Mouse (Mus musculus) left cerebral cortex, adult 9 months (tissue): ENCODE results near the gene Gfod2.
A peak's percentile ranks its signal among the peaks of the same experiment; 100 is the strongest.

Source experiments
- DNase-seq, 2 experiments: peaks; one replicate each; pipeline ENCODE4 v3.0.0; 2022; ENCODE audit warnings: low spot score in 2 of 2

The Gfod2 gene

DNA sequence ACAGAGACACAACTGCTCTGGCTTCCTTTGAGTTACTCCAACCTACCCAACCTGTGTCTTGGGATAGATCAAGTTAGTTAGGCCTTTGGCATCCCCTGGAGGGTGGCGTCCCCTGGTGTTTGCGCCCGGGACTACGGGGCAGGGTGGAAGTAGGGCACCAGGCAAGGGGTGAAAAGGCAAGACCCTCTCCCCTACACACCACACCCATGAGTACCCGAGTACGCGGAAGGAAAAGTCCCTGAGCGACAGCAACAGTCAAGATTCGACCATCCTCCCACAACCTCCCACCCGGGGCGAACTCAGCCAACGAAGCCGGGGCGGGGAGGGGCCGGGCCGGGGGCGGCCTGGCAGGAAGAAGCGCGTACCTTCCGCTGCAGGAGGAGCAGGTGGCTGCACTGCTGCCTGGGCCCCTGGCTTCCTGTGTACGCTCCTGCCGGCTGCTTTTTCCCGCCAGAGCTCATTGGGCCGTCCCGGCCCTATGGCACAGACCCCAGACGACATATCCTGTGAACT lies 72.6 kb downstream of the Gfod2 start, which contains the start of gene Carmil2:
Gene Carmil2 (plus strand): TSS at position 479 of the 513 bp plus-strand sequence.
- peak in 1 of 2 experiments; percentile 42 for DNase-seq

DNA sequence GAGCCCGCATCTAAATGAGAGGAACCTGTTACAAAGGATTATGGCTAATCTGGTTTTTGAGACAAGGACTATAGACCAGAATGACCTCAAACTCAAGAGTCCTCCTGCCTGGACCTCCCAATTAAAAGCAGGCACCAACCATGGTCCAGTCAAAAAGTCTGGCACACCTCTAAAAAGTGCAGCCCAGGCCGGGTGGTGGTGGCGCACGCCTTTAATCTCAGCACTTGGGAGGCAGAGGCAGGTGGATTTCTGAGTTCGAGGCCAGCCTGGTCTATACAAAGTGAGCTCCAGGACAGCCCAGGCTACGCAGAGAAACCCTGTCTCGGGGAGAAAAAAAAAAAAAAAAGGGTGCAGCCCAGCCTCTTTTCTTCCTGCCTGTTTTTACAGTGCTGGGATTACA lies 73.1 kb downstream of the Gfod2 start:
- no peak for DNase-seq

- no peak for DNase-seq
Observed at GRCm38 (mm10) chr8:105677891-105678290, 80.6 kb downstream of the Gfod2 start.
